Mouse (Mus musculus): ENCODE data around the gene Cep295nl. TPM values are rescaled to one million over a fixed set of nuclear protein-coding genes. Genes with fewer than 3 reads are reported as not detected.

Cep295nl gene
- polyA plus RNA-seq, 1 experiment from 2014 or later, result 0.39 TPM

GRCm38 (mm10) chr11:118362501-118362900 is 20.2 kb upstream of the Cep295nl start:
- ATAC-seq (ENCODE audit: low read depth), result peak; percentile 30; the same call in 1 of the 2 replicates
- 17% methylated on average over 1 of the region's 1 CpGs for WGBS
- Histone ChIP-seq H3K27ac (ENCODE audit: low read length) (peak overlapping the region; percentile 84), H3K27me3 (ENCODE audit: control insufficient read depth, insufficient read depth, low read depth, low read length) (no peaks in the 10 kb centered on the region), H3K36me3 (ENCODE audit: control insufficient read depth, insufficient read depth, low read length) (no peaks in the 10 kb centered on the region), H3K9me3 (ENCODE audit: control insufficient read depth, low read length) (no peaks in the 10 kb centered on the region), H3K9ac (ENCODE audit: low read length) (peak overlapping the region; percentile 34; the same call in 1 of the 2 replicates), H3K4me3 (ENCODE audit: low read length) (no peak overlapping the region), H3K4me1 (replicated peaks; ENCODE audit: control insufficient read depth, insufficient read depth, low read length) (peaks cover 30% of the 10 kb centered on the region), H3K4me2 (ENCODE audit: low read depth, low read length) (no peak overlapping the region)

GRCm38 (mm10) chr11:118360907-118361341 is 18.6 kb upstream of the Cep295nl start:
- Histone ChIP-seq H3K4me1 (replicated peaks; ENCODE audit: control insufficient read depth, insufficient read depth, low read length) (peaks cover 30% of the 10 kb centered on the region), H3K4me2 (ENCODE audit: low read depth, low read length) (no peak overlapping the region), H3K9ac (ENCODE audit: low read length) (no peak overlapping the region), H3K27ac (ENCODE audit: low read length) (no peak overlapping the region; the same call in 1 of the 2 replicates), H3K4me3 (ENCODE audit: low read length) (no peak overlapping the region), H3K36me3 (ENCODE audit: control insufficient read depth, insufficient read depth, low read length) (no peaks in the 10 kb centered on the region), H3K9me3 (ENCODE audit: control insufficient read depth, low read length) (no peaks in the 10 kb centered on the region), H3K27me3 (ENCODE audit: control insufficient read depth, insufficient read depth, low read depth, low read length) (no peaks in the 10 kb centered on the region)
- 25% methylated on average over 10 of the region's 10 CpGs for WGBS
- ATAC-seq (ENCODE audit: low read depth), result peak; percentile 21; the same call in 1 of the 2 replicates

GRCm38 (mm10) chr11:118360491-118360890 is 18.2 kb upstream of the Cep295nl start:
- Histone ChIP-seq H3K9ac (ENCODE audit: low read length) (no peak overlapping the region), H3K4me3 (ENCODE audit: low read length) (no peak overlapping the region), H3K9me3 (ENCODE audit: control insufficient read depth, low read length) (no peaks in the 10 kb centered on the region), H3K4me1 (replicated peaks; ENCODE audit: control insufficient read depth, insufficient read depth, low read length) (peaks cover 34% of the 10 kb centered on the region), H3K36me3 (ENCODE audit: control insufficient read depth, insufficient read depth, low read length) (no peaks in the 10 kb centered on the region), H3K27me3 (ENCODE audit: control insufficient read depth, insufficient read depth, low read depth, low read length) (no peaks in the 10 kb centered on the region), H3K4me2 (ENCODE audit: low read depth, low read length) (no peak overlapping the region), H3K27ac (ENCODE audit: low read length) (no peak overlapping the region; the same call in 1 of the 2 replicates)
- ATAC-seq (ENCODE audit: low read depth), result peak; percentile 16; the same call in 1 of the 2 replicates
- 44% methylated on average over 7 of the region's 7 CpGs for WGBS

GRCm38 (mm10) chr11:118355640-118356039 is 13.3 kb upstream of the Cep295nl start, which contains the start of gene Timp2:
Gene Timp2, minus strand, starts transcription at chr11:118355740.
- Histone ChIP-seq H3K9me3 (ENCODE audit: control insufficient read depth, low read length) (no peaks in the 10 kb centered on the region), H3K9ac (ENCODE audit: low read length) (peak within 1 kb of the TSS; percentile 92), H3K4me2 (ENCODE audit: low read depth, low read length) (peak within 1 kb of the TSS; percentile 79), H3K36me3 (ENCODE audit: control insufficient read depth, insufficient read depth, low read length) (no peaks in the 10 kb centered on the region), H3K4me3 (ENCODE audit: low read length) (peak within 1 kb of the TSS; percentile 78), H3K4me1 (replicated peaks; ENCODE audit: control insufficient read depth, insufficient read depth, low read length) (peaks cover 24% of the 10 kb centered on the region), H3K27ac (ENCODE audit: low read length) (peak within 1 kb of the TSS; percentile 85), H3K27me3 (ENCODE audit: control insufficient read depth, insufficient read depth, low read depth, low read length) (no peaks in the 10 kb centered on the region)
- 36% methylated on average over 6 of the region's 6 CpGs for WGBS
- 0 out of 2 replicates have a peak, but pooled peaks have one; percentile 4 for ATAC-seq (ENCODE audit: low read depth)

- Histone ChIP-seq H3K36me3 (ENCODE audit: control insufficient read depth, insufficient read depth, low read length) (no peaks in the 10 kb centered on the region), H3K27me3 (ENCODE audit: control insufficient read depth, insufficient read depth, low read depth, low read length) (no peaks in the 10 kb centered on the region), H3K9me3 (ENCODE audit: control insufficient read depth, low read length) (no peaks in the 10 kb centered on the region), H3K4me1 (replicated peaks; ENCODE audit: control insufficient read depth, insufficient read depth, low read length) (peaks cover 20% of the 10 kb centered on the region), H3K27ac (ENCODE audit: low read length) (peak overlapping the region; percentile 85), H3K9ac (ENCODE audit: low read length) (peak overlapping the region; percentile 92), H3K4me2 (ENCODE audit: low read depth, low read length) (peak overlapping the region; percentile 79), H3K4me3 (ENCODE audit: low read length) (peak overlapping the region; percentile 78)
- peak; percentile 95 for ATAC-seq (ENCODE audit: low read depth)
- under 1% methylated on average over 42 of the region's 43 CpGs for WGBS
Observed at GRCm38 (mm10) chr11:118355205-118355604, 12.9 kb upstream of the Cep295nl start.

- Histone ChIP-seq H3K4me3 (ENCODE audit: low read length) (peak overlapping the region; percentile 78), H3K4me1 (replicated peaks; ENCODE audit: control insufficient read depth, insufficient read depth, low read length) (peaks cover 19% of the 10 kb centered on the region), H3K36me3 (ENCODE audit: control insufficient read depth, insufficient read depth, low read length) (no peaks in the 10 kb centered on the region), H3K27ac (ENCODE audit: low read length) (peak overlapping the region; percentile 85), H3K9ac (ENCODE audit: low read length) (peak overlapping the region; percentile 92), H3K4me2 (ENCODE audit: low read depth, low read length) (peak overlapping the region; percentile 79), H3K9me3 (ENCODE audit: control insufficient read depth, low read length) (no peaks in the 10 kb centered on the region), H3K27me3 (ENCODE audit: control insufficient read depth, insufficient read depth, low read depth, low read length) (no peaks in the 10 kb centered on the region)
- ATAC-seq (ENCODE audit: low read depth), result peak; percentile 63
- 0% methylated on average over 42 of the region's 47 CpGs for WGBS
Observed at GRCm38 (mm10) chr11:118354636-118355191, 12.4 kb upstream of the Cep295nl start.

GRCm38 (mm10) chr11:118349494-118349893 is 7.2 kb upstream of the Cep295nl start:
- H3K27ac ChIP-seq (ENCODE audit: low read length), result peak overlapping the region; percentile 51; the same call in 1 of the 2 replicates
- no peak overlapping the region for H3K4me3 ChIP-seq (ENCODE audit: low read length)
- WGBS, result 83% methylated on average over 5 of the region's 5 CpGs
- peaks cover 36% of the 10 kb centered on the region for H3K4me1 ChIP-seq (replicated peaks; ENCODE audit: control insufficient read depth, insufficient read depth, low read length)
- ATAC-seq (ENCODE audit: low read depth), result no peak
- H3K27me3 ChIP-seq (ENCODE audit: control insufficient read depth, insufficient read depth, low read depth, low read length), result no peaks in the 10 kb centered on the region
- H3K36me3 ChIP-seq (ENCODE audit: control insufficient read depth, insufficient read depth, low read length), result no peaks in the 10 kb centered on the region
- H3K9ac ChIP-seq (ENCODE audit: low read length), result no peak overlapping the region
- H3K4me2 ChIP-seq (ENCODE audit: low read depth, low read length), result no peak overlapping the region
- H3K9me3 ChIP-seq (ENCODE audit: control insufficient read depth, low read length), result no peaks in the 10 kb centered on the region

GRCm38 (mm10) chr11:118348877-118349276 is 6.6 kb upstream of the Cep295nl start:
- Histone ChIP-seq H3K4me1 (replicated peaks; ENCODE audit: control insufficient read depth, insufficient read depth, low read length) (peaks cover 33% of the 10 kb centered on the region), H3K27ac (ENCODE audit: low read length) (peak overlapping the region; percentile 55), H3K27me3 (ENCODE audit: control insufficient read depth, insufficient read depth, low read depth, low read length) (no peaks in the 10 kb centered on the region), H3K9me3 (ENCODE audit: control insufficient read depth, low read length) (no peaks in the 10 kb centered on the region), H3K9ac (ENCODE audit: low read length) (peak overlapping the region; percentile 37; the same call in 1 of the 2 replicates), H3K4me3 (ENCODE audit: low read length) (no peak overlapping the region), H3K4me2 (ENCODE audit: low read depth, low read length) (peak overlapping the region; percentile 9; the same call in 1 of the 2 replicates), H3K36me3 (ENCODE audit: control insufficient read depth, insufficient read depth, low read length) (no peaks in the 10 kb centered on the region)
- peak; percentile 84 for ATAC-seq (ENCODE audit: low read depth)
- 28% methylated on average over 5 of the region's 5 CpGs for WGBS

GRCm38 (mm10) chr11:118348419-118348818 is 6.1 kb upstream of the Cep295nl start:
- H3K9ac ChIP-seq (ENCODE audit: low read length), result peak overlapping the region; percentile 37; the same call in 1 of the 2 replicates
- peak overlapping the region; percentile 55 for H3K27ac ChIP-seq (ENCODE audit: low read length)
- peaks cover 28% of the 10 kb centered on the region for H3K4me1 ChIP-seq (replicated peaks; ENCODE audit: control insufficient read depth, insufficient read depth, low read length)
- ATAC-seq (ENCODE audit: low read depth), result no peak; the same call in 1 of the 2 replicates
- H3K9me3 ChIP-seq (ENCODE audit: control insufficient read depth, low read length), result no peaks in the 10 kb centered on the region
- H3K27me3 ChIP-seq (ENCODE audit: control insufficient read depth, insufficient read depth, low read depth, low read length), result no peaks in the 10 kb centered on the region
- no peak overlapping the region for H3K4me3 ChIP-seq (ENCODE audit: low read length)
- WGBS, result 41% methylated on average over 3 of the region's 3 CpGs
- H3K36me3 ChIP-seq (ENCODE audit: control insufficient read depth, insufficient read depth, low read length), result no peaks in the 10 kb centered on the region
- no peak overlapping the region for H3K4me2 ChIP-seq (ENCODE audit: low read depth, low read length)

Data from lung, embryonic 16.5 days (tissue).